Mouse (Mus musculus) adipocyte (in vitro differentiated cells): ENCODE results near the gene Zic5.

Experiments used
- DNase-seq: peaks from one replicate; pipeline ENCODE4 v3.0.0-alpha.2; 2016; ENCODE audit warnings: low spot score

Zic5 gene

DNA sequence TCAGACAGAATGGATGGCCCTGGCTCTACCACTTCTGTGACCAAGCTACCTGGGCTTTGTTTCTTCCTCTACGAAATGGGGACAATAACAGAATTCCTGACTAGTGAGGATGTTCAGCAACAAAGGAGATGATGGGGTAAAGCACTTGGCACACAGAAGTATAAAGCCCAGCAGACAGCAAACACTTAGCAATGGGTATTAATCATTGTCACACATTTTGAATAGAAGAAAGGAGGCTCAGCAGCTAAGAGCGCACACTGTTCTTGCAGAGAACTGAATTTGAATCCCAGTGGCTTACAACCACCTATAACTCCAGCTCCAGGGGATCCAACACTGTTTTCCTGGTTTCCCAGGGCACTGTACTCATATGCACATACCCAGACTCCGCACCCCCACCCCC is 37.8 kb downstream of the Zic5 start:
- no peak for DNase-seq

DNA sequence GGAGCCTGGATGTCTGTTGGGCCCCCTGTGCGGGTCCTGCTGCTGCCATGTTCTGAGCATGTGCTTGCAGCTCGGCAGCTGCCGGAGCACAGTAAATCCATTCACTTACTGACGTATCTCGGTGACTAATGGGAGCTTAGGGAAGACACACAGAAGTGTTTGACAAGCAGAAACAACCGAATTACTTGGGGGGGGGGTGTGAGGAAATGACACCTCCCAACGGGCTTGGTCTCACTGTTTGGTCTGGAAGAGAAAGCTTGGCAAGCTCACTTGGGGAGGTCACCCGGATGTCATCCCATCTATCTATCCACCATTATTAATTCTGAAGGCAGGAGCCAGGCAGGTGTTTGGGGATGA is 38.3 kb downstream of the Zic5 start:
- DNase-seq, result no peak

DNA sequence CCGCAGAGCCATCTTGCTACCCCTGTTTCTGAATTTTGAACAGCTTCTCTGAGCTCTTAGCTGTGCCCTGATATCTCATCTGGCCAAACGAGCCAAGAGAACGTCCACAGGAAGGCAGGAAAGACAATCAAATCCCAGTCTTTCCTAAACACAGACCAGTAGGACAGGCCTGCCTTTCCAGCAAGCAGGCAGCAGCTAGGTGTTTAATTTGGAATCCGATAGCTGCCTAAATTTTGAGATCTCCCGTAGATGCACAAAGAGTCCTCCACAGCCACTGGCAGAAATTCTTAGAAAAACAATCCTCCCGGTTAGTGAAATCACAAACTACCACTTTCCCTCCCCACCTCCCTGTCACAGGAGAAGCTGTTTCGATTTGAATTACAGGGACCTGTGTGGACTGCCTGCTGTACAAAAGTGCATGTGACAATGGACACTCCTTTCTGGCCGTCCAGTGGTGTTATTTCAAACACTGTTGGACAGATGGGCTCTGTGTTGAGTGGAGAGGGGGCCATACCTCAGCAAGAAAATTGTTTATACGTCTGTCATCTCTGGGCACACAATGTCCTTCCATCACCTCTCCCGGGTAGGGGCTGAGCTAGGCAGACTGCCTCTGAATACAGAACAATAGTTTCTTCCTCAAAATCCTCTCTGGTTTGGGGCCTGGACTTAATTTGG is 38.8 kb downstream of the Zic5 start:
- DNase-seq, result no peak

DNA sequence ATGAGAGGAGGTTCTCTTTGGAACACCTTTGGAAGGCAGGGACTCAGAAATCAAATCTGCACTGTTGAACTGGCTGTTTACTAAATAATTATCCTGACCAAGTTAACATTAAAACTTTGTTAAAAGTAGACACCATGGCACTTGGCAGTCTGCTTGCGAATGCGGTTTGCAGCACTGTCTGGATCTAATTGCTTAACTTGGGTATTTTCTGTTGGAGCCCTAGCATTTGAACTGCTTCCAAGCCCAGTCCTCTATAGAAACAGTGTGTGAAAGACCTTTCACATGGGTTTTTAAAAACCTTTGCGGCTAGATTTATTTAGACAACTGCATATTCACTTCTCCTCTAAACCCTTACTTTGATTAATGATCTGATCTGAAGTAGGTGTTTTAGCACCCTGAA is 41.0 kb downstream of the Zic5 start:
- DNase-seq, result no peak

DNA sequence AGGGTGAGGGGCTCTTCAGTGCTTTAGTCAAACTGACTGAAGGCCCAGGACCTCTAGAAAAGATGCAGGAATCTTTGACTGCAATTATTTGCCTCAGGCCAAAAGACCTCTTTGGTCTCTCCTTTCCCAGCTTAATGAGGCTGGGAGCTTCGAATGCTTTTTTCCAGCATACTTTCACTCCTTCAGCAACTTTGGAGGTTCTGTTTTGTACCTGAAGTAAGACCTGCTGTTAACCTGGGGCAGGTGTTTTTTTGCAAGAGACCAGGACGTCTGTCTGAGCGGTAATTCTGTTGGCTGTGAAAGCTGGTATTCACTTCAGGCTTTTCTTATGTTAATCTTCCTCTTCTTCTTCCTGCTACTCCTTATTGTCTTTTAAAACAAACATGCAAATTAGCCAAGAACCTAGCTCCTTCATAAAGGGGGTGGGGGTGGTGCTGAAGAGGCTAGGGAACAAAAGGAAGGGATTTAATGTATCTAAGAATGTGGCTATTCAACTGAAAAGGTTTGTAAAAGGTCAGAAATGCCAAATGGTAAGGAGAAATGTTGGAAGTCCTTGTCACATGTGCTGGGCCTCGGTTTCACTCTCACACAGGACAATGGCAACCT is 49.2 kb downstream of the Zic5 start:
- no peak for DNase-seq

DNA sequence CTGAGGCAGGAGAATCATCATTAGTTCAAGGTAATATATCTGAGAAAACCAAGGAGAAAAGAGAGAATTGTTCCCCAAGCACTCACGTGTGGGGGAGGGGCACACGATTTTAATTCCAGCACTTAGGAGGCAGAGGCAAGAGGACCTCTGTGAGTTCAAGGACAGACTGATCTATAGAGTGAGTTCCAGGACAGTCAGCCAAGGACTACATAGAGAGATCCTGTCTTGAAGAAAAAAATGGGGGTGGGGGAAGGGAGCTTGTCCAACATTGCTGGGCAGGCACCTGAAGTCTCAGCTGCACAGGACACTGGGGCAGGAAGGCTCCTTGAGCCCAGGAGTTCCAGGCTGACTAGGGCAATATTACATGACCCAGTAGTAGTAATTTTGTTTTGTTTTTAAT is 50.7 kb downstream of the Zic5 start:
- no peak for DNase-seq

DNA sequence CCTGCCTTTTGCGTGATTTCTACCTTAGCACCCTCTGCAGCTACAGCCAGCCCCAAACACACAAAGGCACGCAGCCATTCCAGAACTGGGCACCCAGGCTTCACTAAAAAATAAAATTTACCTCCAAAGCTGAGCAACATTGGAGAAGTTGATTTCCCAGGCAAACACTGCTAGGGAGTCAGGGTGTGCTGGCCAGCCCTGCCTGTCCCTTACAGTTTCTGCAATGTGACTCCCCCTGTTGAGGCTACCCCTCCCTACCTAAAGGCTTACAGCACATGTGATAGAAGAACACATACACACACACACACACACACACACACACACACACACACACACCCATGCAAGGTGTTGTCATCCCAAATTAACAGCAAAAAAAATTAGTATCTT is 51.9 kb downstream of the Zic5 start:
- no peak for DNase-seq

DNA sequence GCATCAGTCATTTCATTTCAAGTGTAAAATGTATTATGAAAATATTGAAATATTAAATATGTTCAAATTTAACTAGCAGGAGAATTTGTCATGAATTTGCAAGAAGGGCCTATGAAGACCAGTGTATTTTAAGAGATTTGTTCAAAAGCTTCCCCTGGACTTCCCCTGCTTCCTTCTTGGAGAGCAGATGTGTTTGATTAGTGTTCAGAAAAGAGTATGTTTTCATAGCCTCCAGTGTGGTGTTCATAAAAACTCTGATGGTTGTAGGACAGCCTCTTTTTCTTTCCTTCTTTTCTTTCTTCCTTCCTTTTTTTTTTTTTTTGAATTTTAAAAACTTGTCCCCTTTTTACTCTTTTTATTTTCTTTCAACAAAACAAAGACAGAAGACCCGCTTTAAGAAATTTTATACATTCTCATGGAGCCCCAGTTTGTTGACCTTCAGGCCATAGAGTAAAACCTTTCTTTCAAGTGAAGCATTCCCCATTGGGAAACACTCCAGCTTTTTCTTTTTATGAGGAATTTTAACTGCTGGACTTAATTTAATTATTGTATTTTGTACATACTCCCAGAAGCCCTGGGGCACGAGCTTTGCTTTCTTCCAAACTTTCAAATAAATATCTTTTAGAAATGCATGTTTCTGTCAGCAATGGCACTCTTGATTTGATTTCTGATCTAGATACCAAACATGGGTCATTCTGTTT is 52.5 kb downstream of the Zic5 start:
- DNase-seq, result no peak
